Mouse (Mus musculus): ENCODE measurements around the gene Cep19. TPM values are rescaled to one million over a fixed set of nuclear protein-coding genes. Genes with fewer than 3 reads are reported as not detected.

Gene Cep19
- polyA plus RNA-seq (2014; fragmentation: Illumina TruSeq; extraction: RNeasy Lipid Tissue Mini Kit (QIAGEN cat#74804); ENCODE audit: low read depth, low replicate concordance), result 36.8 TPM

GRCm38 (mm10) chr16:32099638-32100150 lies at the start of gene Cep19, which contains the start of gene Pigx:
Gene Cep19 (plus strand): TSS chr16:32099800.
Gene Pigx (minus strand): TSS chr16:32099740.

GRCm38 (mm10) chr16:32078991-32079511 lies 20.5 kb upstream of the Cep19 start, which contains the start of gene Pak2:
Gene Pak2 (minus strand): TSS chr16:32079342.

Other genes starting within 250 kb of the Cep19 start
- not detected for gene Meltf, start 221.0 kb upstream of the Cep19 start, polyA plus RNA-seq (2014; fragmentation: Illumina TruSeq; extraction: RNeasy Lipid Tissue Mini Kit (QIAGEN cat#74804); ENCODE audit: low read depth, low replicate concordance)
- not detected for gene Pigz, start 165.9 kb upstream of the Cep19 start, polyA plus RNA-seq (2014; fragmentation: Illumina TruSeq; extraction: RNeasy Lipid Tissue Mini Kit (QIAGEN cat#74804); ENCODE audit: low read depth, low replicate concordance)
- 4.9 TPM for gene 0610012G03Rik, start 151.3 kb upstream of the Cep19 start, polyA plus RNA-seq (2014; fragmentation: Illumina TruSeq; extraction: RNeasy Lipid Tissue Mini Kit (QIAGEN cat#74804); ENCODE audit: low read depth, low replicate concordance)
- gene Ncbp2, start 151.3 kb upstream of the Cep19 start, polyA plus RNA-seq (2014; fragmentation: Illumina TruSeq; extraction: RNeasy Lipid Tissue Mini Kit (QIAGEN cat#74804); ENCODE audit: low read depth, low replicate concordance), result 69.7 TPM
- 24.6 TPM for gene Senp5, start 96.5 kb upstream of the Cep19 start, polyA plus RNA-seq (2014; fragmentation: Illumina TruSeq; extraction: RNeasy Lipid Tissue Mini Kit (QIAGEN cat#74804); ENCODE audit: low read depth, low replicate concordance)
- gene Pak2, start 20.5 kb upstream of the Cep19 start, polyA plus RNA-seq (2014; fragmentation: Illumina TruSeq; extraction: RNeasy Lipid Tissue Mini Kit (QIAGEN cat#74804); ENCODE audit: low read depth, low replicate concordance), result 76.3 TPM
- 86.6 TPM for gene Pigx, start 60 bp upstream of the Cep19 start, polyA plus RNA-seq (2014; fragmentation: Illumina TruSeq; extraction: RNeasy Lipid Tissue Mini Kit (QIAGEN cat#74804); ENCODE audit: low read depth, low replicate concordance)
- 0.40 TPM for gene Nrros, start 65.8 kb downstream of the Cep19 start, polyA plus RNA-seq (2014; fragmentation: Illumina TruSeq; extraction: RNeasy Lipid Tissue Mini Kit (QIAGEN cat#74804); ENCODE audit: low read depth, low replicate concordance)
- gene Bex6, start 80.0 kb downstream of the Cep19 start, polyA plus RNA-seq (2014; fragmentation: Illumina TruSeq; extraction: RNeasy Lipid Tissue Mini Kit (QIAGEN cat#74804); ENCODE audit: low read depth, low replicate concordance), result not detected
- 17.9 TPM for gene Fbxo45, start 147.4 kb downstream of the Cep19 start, polyA plus RNA-seq (2014; fragmentation: Illumina TruSeq; extraction: RNeasy Lipid Tissue Mini Kit (QIAGEN cat#74804); ENCODE audit: low read depth, low replicate concordance)
- 7.8 TPM for gene Wdr53, start 147.4 kb downstream of the Cep19 start, polyA plus RNA-seq (2014; fragmentation: Illumina TruSeq; extraction: RNeasy Lipid Tissue Mini Kit (QIAGEN cat#74804); ENCODE audit: low read depth, low replicate concordance)
- gene Smco1, start 171.7 kb downstream of the Cep19 start, polyA plus RNA-seq (2014; fragmentation: Illumina TruSeq; extraction: RNeasy Lipid Tissue Mini Kit (QIAGEN cat#74804); ENCODE audit: low read depth, low replicate concordance), result not detected
- 28.3 TPM for gene Rnf168, start 177.7 kb downstream of the Cep19 start, polyA plus RNA-seq (2014; fragmentation: Illumina TruSeq; extraction: RNeasy Lipid Tissue Mini Kit (QIAGEN cat#74804); ENCODE audit: low read depth, low replicate concordance)
- gene Ubxn7, start 232.5 kb downstream of the Cep19 start, polyA plus RNA-seq (2014; fragmentation: Illumina TruSeq; extraction: RNeasy Lipid Tissue Mini Kit (QIAGEN cat#74804); ENCODE audit: low read depth, low replicate concordance), result 40.3 TPM